Comparison of ENCODE assay signal across 1 mouse cellular context in genomic region chr19:57360341-57361130, GRCm38 (mm10).
TF ChIP-seq lines count a peak whose summit lies in the region.

TSS of gene Fam160b1 (plus strand) at chr19:57360680.

TF ChIP-seq in CH12.LX, 34 proteins besides CTCF, POLR2A, EP300 and RAD21 (continued from another document):
- TF ChIP-seq MAZ (IDR thresholded peaks at IDR 0.05; ENCODE audit: low read depth, low read length) (no peak), JUND (conservative IDR thresholded peaks at IDR 0.05; ENCODE audit: low read depth, low read length) (no peak), NELFE (IDR thresholded peaks at IDR 0.05; ENCODE audit: low read depth, low read length) (peak; percentile 83), MXI1 (IDR thresholded peaks at IDR 0.05; ENCODE audit: low read depth, low read length) (peak; percentile 96), NRF1 (IDR thresholded peaks at IDR 0.05; ENCODE audit: low read depth, low read length) (peak; percentile 82), SMC3 (IDR thresholded peaks at IDR 0.05; ENCODE audit: low read depth, low read length) (no peak), PAX5 (IDR thresholded peaks at IDR 0.05; ENCODE audit: low read length) (no peak), IRF4 (IDR thresholded peaks at IDR 0.05; ENCODE audit: low read depth, low read length) (no peak), TCF12 (IDR thresholded peaks at IDR 0.05; ENCODE audit: low read depth, low read length) (peak; percentile 82), USF2 (conservative IDR thresholded peaks at IDR 0.05; ENCODE audit: low read depth, low read length) (0 out of 2 replicates have a peak, but pooled peaks have one; percentile 27), ZNF384 (IDR thresholded peaks at IDR 0.05; ENCODE audit: low read depth, low read length) (no peak), JUN (IDR thresholded peaks at IDR 0.05; ENCODE audit: insufficient read depth, low read depth, low read length) (no peak), ETS1 (conservative IDR thresholded peaks at IDR 0.05; ENCODE audit: low read depth, low read length) (0 out of 2 replicates have a peak, but pooled peaks have one; percentile 34), MAFK (IDR thresholded peaks at IDR 0.05; ENCODE audit: insufficient replicate concordance, low read length) (no peak), ZMIZ1 (IDR thresholded peaks at IDR 0.05; ENCODE audit: low read depth, low read length) (peak; percentile 80; the same call in 1 of the 2 replicates), GABPA (IDR thresholded peaks at IDR 0.05; ENCODE audit: insufficient replicate concordance, low read depth, low read length) (no peak), MAX (IDR thresholded peaks at IDR 0.05; ENCODE audit: low read length) (peak; percentile 94), MEF2A (IDR thresholded peaks at IDR 0.05; ENCODE audit: borderline replicate concordance, low read depth, low read length) (peak; percentile 44; the same call in 1 of the 2 replicates), HCFC1 (IDR thresholded peaks at IDR 0.05; ENCODE audit: low read depth, low read length) (peak; percentile 57), TBP (conservative IDR thresholded peaks at IDR 0.05; ENCODE audit: low read depth, low read length) (peak; percentile 82), MYC (IDR thresholded peaks at IDR 0.05; ENCODE audit: low read depth, low read length) (peak; percentile 97), CHD2 (IDR thresholded peaks at IDR 0.05; ENCODE audit: low read length) (no peak)
TF ChIP-seq in CH12.LX: peak in this region for 18.
